Mouse (Mus musculus) C2C12 (cell line): ENCODE results near the gene Anxa9.

ENCODE experiments used
- CEBPB ChIP-seq: IDR thresholded peaks from one replicate; pipeline ENCODE4 v1.6.1; 2011; ENCODE audit warnings: low read depth, mild to moderate bottlenecking, control low read depth, moderate library complexity
- CTCF ChIP-seq: IDR thresholded peaks from one replicate; pipeline ENCODE4 v1.5.1; 2011; ENCODE audit not compliant: control insufficient read depth, insufficient read depth, insufficient read length

GRCm38 (mm10) chr3:95250361-95250760, 56.6 kb downstream of the Anxa9 start:
- TF ChIP-seq CTCF: no peak
- TF ChIP-seq CEBPB: no peak
